Mouse (Mus musculus) small intestine, adult 2 months (tissue): Measurements from ENCODE around the gene Npnt.

Experiments
- CTCF ChIP-seq: fragments of 200-500 bp; IDR thresholded peaks from 2 replicates; pipeline ENCODE4 v1.5.1; 2012; ENCODE audit warnings: low read depth, mild to moderate bottlenecking, control low read depth, inconsistent platforms, low read length, moderate library complexity, mixed read lengths; ENCODE audit not compliant: insufficient replicate concordance, insufficient read length; ENCODE audit errors: extremely low read depth
- POLR2A ChIP-seq: fragments of 200-500 bp; IDR thresholded peaks from 2 replicates; pipeline ENCODE4 v1.6.1; 2012; ENCODE audit warnings: low read depth, mild to moderate bottlenecking, control low read depth, inconsistent platforms, low read length, moderate library complexity

- TF ChIP-seq CTCF (no peak), POLR2A (no peak)
Measured at GRCm38 (mm10) chr3:132939006-132939405, 11.1 kb downstream of the Npnt start.
